Mouse (Mus musculus) forebrain, embryonic 11.5 days (tissue): ENCODE measurements at regions not wholly inside any gene's neighbourhood (a gene's known extent, or its start where the extent isn't known, plus 50 kb on each side); places are given as distances from the start of the nearest gene placed in this dataset.

ENCODE experiments used
- ATAC-seq: fragments of 200-750 bp; cut with Nextera tagmentation; replicated peaks from 2 replicates; pipeline ENCODE4 v1.8.0; 2017; ENCODE audit warnings: moderate TSS enrichment; ENCODE audit not compliant: low FRiP score
- DNase-seq: peaks from one replicate; pipeline ENCODE4 v3.0.0-alpha.2; 2017; ENCODE audit warnings: low spot score
- H3K27ac ChIP-seq: fragments of 300-500 bp; sonication (generic); 2 replicates; pipeline ENCODE4 v1.5.1; 2014; ENCODE audit warnings: low read depth, low read length
- H3K27me3 ChIP-seq: fragments of 300-500 bp; sonication (generic); 2 replicates; pipeline ENCODE4 v1.6.1; 2014; ENCODE audit warnings: mild to moderate bottlenecking, low read length, mixed read lengths; ENCODE audit not compliant: control insufficient read depth, insufficient read depth
- H3K36me3 ChIP-seq: fragments of 300-500 bp; sonication (generic); 2 replicates; pipeline ENCODE4 v1.6.1; 2014; ENCODE audit warnings: mild to moderate bottlenecking, low read length, moderate library complexity, mixed read lengths; ENCODE audit not compliant: control insufficient read depth, insufficient read depth
- H3K4me1 ChIP-seq: fragments of 300-500 bp; sonication (generic); replicated peaks from 2 replicates; pipeline ENCODE4 v1.6.1; 2014; ENCODE audit warnings: low read length, mixed read lengths; ENCODE audit not compliant: control insufficient read depth, insufficient read depth
- H3K4me2 ChIP-seq: fragments of 300-500 bp; sonication (generic); 2 replicates; pipeline ENCODE4 v1.6.1; 2014; ENCODE audit warnings: low read depth, mild to moderate bottlenecking, low read length, moderate library complexity, mixed read lengths; ENCODE audit not compliant: severe bottlenecking
- H3K4me3 ChIP-seq: fragments of 300-500 bp; sonication (generic); 2 replicates; pipeline ENCODE4 v1.5.1; 2014; ENCODE audit warnings: low read depth, low read length
- H3K9ac ChIP-seq: fragments of 300-500 bp; sonication (generic); 2 replicates; pipeline ENCODE4 v1.6.1; 2014; ENCODE audit warnings: low read length
- H3K9me3 ChIP-seq: fragments of 300-500 bp; sonication (generic); 2 replicates; pipeline ENCODE4 v1.6.1; 2016; ENCODE audit warnings: low read length, mixed read lengths; ENCODE audit not compliant: control insufficient read depth
- WGBS: fragments of 180-500 bp; shearing (Covaris S2); extraction: QIAGEN DNeasy Blood & Tissue Kit; methylation state at CpG from one replicate; pipeline ENCODE4 v1.1.7; 2014; 5-methylcytosine and 5-hydroxymethylcytosine counted together

DNA sequence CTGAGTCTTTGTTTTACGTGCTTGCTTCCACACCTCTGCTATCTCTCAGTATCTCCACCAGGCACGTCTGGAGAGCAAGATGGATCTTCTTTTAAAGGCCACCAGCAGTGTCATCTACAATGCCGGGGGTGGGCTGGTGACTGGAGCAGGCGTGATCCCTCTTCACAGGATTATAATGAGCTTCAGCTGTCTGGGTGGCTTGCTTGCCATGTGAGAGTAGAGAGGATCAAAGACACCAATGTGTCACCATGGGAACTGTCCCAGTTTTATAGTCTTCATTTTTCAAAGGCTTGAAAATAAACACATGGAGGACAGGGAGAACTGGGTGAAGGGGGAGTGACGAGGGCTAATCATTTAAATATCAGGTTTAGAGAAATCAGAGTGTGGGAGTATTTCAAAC, 131.6 kb upstream of the Klf4 start:
- H3K4me2 ChIP-seq, result no peak overlapping the region
- no peak overlapping the region for H3K27ac ChIP-seq
- H3K4me3 ChIP-seq, result no peak overlapping the region
- ATAC-seq, result no peak
- H3K4me1 ChIP-seq, result no peaks in the 10 kb centered on the region
- H3K27me3 ChIP-seq, result no peaks in the 10 kb centered on the region
- no peak overlapping the region for H3K9ac ChIP-seq
- H3K36me3 ChIP-seq, result no peaks in the 10 kb centered on the region
- WGBS, result 49% methylated on average over 5 of the region's 5 CpGs
- H3K9me3 ChIP-seq, result no peaks in the 10 kb centered on the region
- no peak for DNase-seq

- Histone ChIP-seq H3K4me2 (no peak overlapping the region), H3K9ac (no peak overlapping the region), H3K27me3 (no peaks in the 10 kb centered on the region), H3K9me3 (no peaks in the 10 kb centered on the region), H3K4me3 (no peak overlapping the region), H3K27ac (no peak overlapping the region), H3K36me3 (no peaks in the 10 kb centered on the region), H3K4me1 (no peaks in the 10 kb centered on the region)
- 76% methylated on average over 5 of the region's 5 CpGs for WGBS
- no peak for ATAC-seq
- no peak for DNase-seq
Observed at GRCm38 (mm10) chr4:55662041-55662440, 129.8 kb upstream of the Klf4 start.

DNA sequence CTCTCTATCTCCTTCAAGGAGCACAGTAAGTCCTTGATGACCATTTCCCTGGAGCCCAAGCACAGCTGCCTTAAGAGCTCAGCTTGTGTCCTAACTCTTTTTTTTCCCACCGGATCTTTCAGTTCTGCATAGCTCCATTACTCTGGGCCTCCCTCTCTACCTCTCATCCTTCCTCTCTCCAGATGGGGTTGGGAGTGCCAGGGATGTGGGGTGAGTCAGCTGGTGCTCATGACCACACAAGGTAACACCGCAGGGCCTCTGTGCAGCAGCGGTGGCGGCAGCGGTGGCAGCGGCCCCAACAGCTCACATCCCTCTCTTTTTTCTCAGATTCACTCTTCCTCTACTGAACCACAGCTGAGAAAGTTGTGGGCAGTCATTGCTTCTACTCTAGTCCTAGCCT, 126.6 kb upstream of the Klf4 start:
- Histone ChIP-seq H3K9me3 (no peaks in the 10 kb centered on the region), H3K27ac (no peak overlapping the region), H3K36me3 (no peaks in the 10 kb centered on the region), H3K4me1 (no peaks in the 10 kb centered on the region), H3K4me2 (no peak overlapping the region), H3K4me3 (no peak overlapping the region), H3K9ac (no peak overlapping the region), H3K27me3 (no peaks in the 10 kb centered on the region)
- 95% methylated on average over 6 of the region's 6 CpGs for WGBS
- ATAC-seq (no peak), DNase-seq (peak; percentile 25)

GRCm38 (mm10) chr4:55655329-55655728, 123.1 kb upstream of the Klf4 start:
- no peaks in the 10 kb centered on the region for H3K27me3 ChIP-seq
- no peaks in the 10 kb centered on the region for H3K36me3 ChIP-seq
- 0 out of 2 replicates have a peak, but pooled peaks cover 2% of the 10 kb centered on the region for H3K4me1 ChIP-seq
- H3K9me3 ChIP-seq, result no peaks in the 10 kb centered on the region
- no peak overlapping the region for H3K9ac ChIP-seq
- no peak for ATAC-seq
- no peak overlapping the region for H3K4me3 ChIP-seq
- H3K27ac ChIP-seq, result no peak overlapping the region
- 88% methylated on average over 2 of the region's 2 CpGs for WGBS
- no peak overlapping the region for H3K4me2 ChIP-seq
- DNase-seq, result peak; percentile 19

- no peak overlapping the region for H3K4me2 ChIP-seq
- ATAC-seq (no peak), DNase-seq (peak; percentile 43)
- H3K9ac ChIP-seq, result no peak overlapping the region
- 77% methylated on average over 5 of the region's 5 CpGs for WGBS
- 0 out of 2 replicates have a peak, but pooled peaks cover 2% of the 10 kb centered on the region for H3K4me1 ChIP-seq
- H3K36me3 ChIP-seq, result no peaks in the 10 kb centered on the region
- no peak overlapping the region for H3K27ac ChIP-seq
- no peaks in the 10 kb centered on the region for H3K9me3 ChIP-seq
- H3K27me3 ChIP-seq, result no peaks in the 10 kb centered on the region
- no peak overlapping the region for H3K4me3 ChIP-seq
Observed at GRCm38 (mm10) chr4:55652628-55653027, 120.4 kb upstream of the Klf4 start.

DNA sequence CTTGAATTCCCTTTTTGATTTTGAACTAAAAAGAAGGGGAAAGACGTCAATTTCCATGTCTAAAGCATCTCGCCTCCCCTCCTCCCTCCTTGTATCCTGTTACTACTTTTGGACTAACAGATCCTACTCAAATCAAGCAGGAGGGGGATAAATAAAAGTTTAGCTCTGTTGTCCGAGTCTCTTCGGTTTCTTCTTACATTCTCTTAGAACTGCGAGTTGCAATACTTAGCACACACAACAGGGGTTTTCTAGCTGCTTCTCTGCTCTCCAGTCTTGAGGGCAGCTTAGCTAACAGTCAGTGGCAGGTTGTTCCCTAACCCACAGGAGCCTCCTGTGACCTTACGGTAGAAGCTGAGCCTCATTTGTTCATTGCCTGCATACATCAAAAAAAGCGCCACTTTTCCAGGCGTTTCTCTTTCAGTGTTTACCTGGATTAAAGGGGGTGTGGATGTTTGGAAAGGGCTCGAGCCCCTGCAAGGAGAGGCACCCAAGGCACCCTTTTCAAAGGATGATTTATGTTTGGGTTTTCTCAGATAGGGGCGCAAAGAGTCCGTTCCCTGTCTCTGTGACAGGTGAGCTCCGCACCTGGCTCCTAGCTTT, 119.6 kb upstream of the Klf4 start:
- 0 out of 2 replicates have a peak, but pooled peaks cover 2% of the 10 kb centered on the region for H3K4me1 ChIP-seq
- DNase-seq (peak; percentile 49), ATAC-seq (no peak)
- peak overlapping the region; percentile 77 for H3K9ac ChIP-seq
- no peaks in the 10 kb centered on the region for H3K27me3 ChIP-seq
- H3K36me3 ChIP-seq, result no peaks in the 10 kb centered on the region
- H3K4me2 ChIP-seq, result peak overlapping the region; percentile 84
- WGBS, result 12% methylated on average over 11 of the region's 12 CpGs
- peak overlapping the region; percentile 50 for H3K4me3 ChIP-seq
- H3K9me3 ChIP-seq, result no peaks in the 10 kb centered on the region
- no peak overlapping the region for H3K27ac ChIP-seq

DNA sequence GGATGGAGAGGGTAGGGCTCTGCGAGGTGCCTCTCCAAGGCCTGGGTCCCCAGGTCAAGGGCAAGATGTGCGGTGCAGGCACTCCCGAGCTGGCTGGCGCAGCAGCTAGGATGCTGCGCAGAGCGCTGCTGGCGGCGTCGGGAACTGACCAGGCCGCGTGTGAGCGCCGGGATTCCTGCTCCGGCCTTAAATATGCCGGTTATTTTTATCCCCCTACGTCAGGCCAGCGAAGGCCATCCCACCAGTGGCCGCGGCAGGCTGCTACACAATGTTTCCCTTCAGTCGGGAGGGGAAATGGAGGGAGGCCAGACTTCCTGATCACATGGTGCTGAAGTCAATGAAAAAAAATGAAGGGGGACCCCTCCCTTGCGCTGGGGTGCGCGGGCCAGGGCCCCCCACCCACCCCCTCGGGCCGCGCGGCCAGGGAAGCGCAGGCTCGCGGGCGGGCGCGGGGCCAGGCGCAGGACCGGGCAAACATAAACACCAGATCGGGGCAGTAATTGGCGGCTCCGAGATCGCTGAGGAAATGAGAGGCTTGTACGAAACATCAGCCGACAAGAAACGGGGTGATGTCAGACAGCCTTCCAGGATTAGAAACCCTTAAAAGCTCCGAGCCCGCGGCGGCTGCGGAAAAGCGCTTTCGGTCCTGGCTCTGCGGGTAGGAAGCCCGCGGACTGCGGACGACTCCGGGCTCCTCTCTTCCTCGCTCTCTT, 118.9 kb upstream of the Klf4 start:
- Histone ChIP-seq H3K9me3 (no peaks in the 10 kb centered on the region), H3K9ac (peak overlapping the region; percentile 77), H3K4me2 (peak overlapping the region; percentile 84), H3K27me3 (no peaks in the 10 kb centered on the region), H3K36me3 (no peaks in the 10 kb centered on the region), H3K4me3 (peak overlapping the region; percentile 50), H3K27ac (peak overlapping the region; percentile 68; the same call in 1 of the 2 replicates), H3K4me1 (0 out of 2 replicates have a peak, but pooled peaks cover 2% of the 10 kb centered on the region)
- peak; percentile 89 for ATAC-seq
- peak; percentile 84 for DNase-seq
- WGBS, result under 1% methylated on average over 56 of the region's 56 CpGs

GRCm38 (mm10) chr4:55650186-55650585, 117.9 kb upstream of the Klf4 start:
- ATAC-seq (peak; percentile 28; the same call in 1 of the 2 replicates), DNase-seq (peak; percentile 45)
- Histone ChIP-seq H3K9me3 (no peaks in the 10 kb centered on the region), H3K27me3 (no peaks in the 10 kb centered on the region), H3K36me3 (no peaks in the 10 kb centered on the region), H3K4me2 (no peak overlapping the region), H3K4me3 (no peak overlapping the region), H3K4me1 (0 out of 2 replicates have a peak, but pooled peaks cover 2% of the 10 kb centered on the region), H3K9ac (no peak overlapping the region), H3K27ac (no peak overlapping the region)
- 62% methylated on average over 7 of the region's 7 CpGs for WGBS

DNA sequence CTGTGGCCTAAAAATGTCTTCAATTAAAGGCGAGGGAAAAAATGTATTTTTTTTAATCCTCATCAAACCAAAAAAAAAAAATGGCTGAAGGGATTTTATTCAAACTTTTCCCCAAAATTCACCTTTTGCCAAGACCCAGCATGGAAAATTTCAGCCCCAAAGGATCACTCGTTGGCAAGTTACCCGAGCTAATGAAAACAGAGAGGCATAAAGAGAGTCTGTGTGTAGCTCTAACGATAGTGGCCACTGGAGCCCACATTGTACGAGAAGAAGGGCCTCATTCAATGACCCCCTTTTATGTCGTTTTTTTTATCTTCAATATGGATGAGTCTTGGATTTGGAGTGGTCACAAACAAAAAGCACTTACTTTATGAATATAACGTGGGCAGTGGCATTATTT, 116.1 kb upstream of the Klf4 start:
- Histone ChIP-seq H3K36me3 (no peaks in the 10 kb centered on the region), H3K27me3 (no peaks in the 10 kb centered on the region), H3K9ac (no peak overlapping the region), H3K9me3 (no peaks in the 10 kb centered on the region), H3K4me1 (no peaks in the 10 kb centered on the region), H3K4me3 (no peak overlapping the region), H3K27ac (no peak overlapping the region), H3K4me2 (no peak overlapping the region)
- DNase-seq (no peak), ATAC-seq (no peak)
- WGBS, result 41% methylated on average over 7 of the region's 7 CpGs
